Mouse (Mus musculus) cerebellum, adult 9-10 months (tissue): ENCODE measurements around the gene Gm9970.
A peak's percentile ranks its signal among the peaks of the same experiment; 100 is the strongest.
"Not testable (repeated sequence)": the region's sequence is repeated elsewhere in the genome, so short reads cannot be mapped to it uniquely, and the experiment has no call there.

Experiments used
- DNase-seq: peaks from one replicate; pipeline ENCODE4 v3.0.0; 2022

Gm9970 gene

GRCm38 (mm10) chr5:31221304-31221945 lies 19.6 kb downstream of the Gm9970 start:
- peak; percentile 49 for DNase-seq

GRCm38 (mm10) chr5:31220448-31221303 lies 20.4 kb downstream of the Gm9970 start, which contains the start of gene Ppm1g:
Gene Ppm1g (minus strand): TSS chr5:31220687.
- DNase-seq, result peak; percentile 93

GRCm38 (mm10) chr5:31219911-31220447 lies 21.1 kb downstream of the Gm9970 start:
- no peak for DNase-seq

GRCm38 (mm10) chr5:31219474-31219873 lies 21.6 kb downstream of the Gm9970 start:
- DNase-seq, result no peak

GRCm38 (mm10) chr5:31219070-31219469 lies 22.0 kb downstream of the Gm9970 start:
- peak; percentile 32 for DNase-seq

- no peak for DNase-seq
Observed at GRCm38 (mm10) chr5:31218294-31218693, 22.7 kb downstream of the Gm9970 start.

- not testable (repeated sequence) for DNase-seq
Observed at GRCm38 (mm10) chr5:31216554-31216953, 24.5 kb downstream of the Gm9970 start.

- DNase-seq, result no peak
Observed at GRCm38 (mm10) chr5:31204421-31204820, 36.6 kb downstream of the Gm9970 start.

GRCm38 (mm10) chr5:31203866-31204265 lies 37.2 kb downstream of the Gm9970 start:
- no peak for DNase-seq

- no peak for DNase-seq
Observed at GRCm38 (mm10) chr5:31202933-31203332, 38.1 kb downstream of the Gm9970 start.

GRCm38 (mm10) chr5:31201742-31202590 lies 39.1 kb downstream of the Gm9970 start, which contains the start of gene Zfp513:
Gene Zfp513 (minus strand): TSS chr5:31202303.
- DNase-seq, result peak; percentile 98

- no peak for DNase-seq
Observed at GRCm38 (mm10) chr5:31201042-31201741, 39.8 kb downstream of the Gm9970 start.

GRCm38 (mm10) chr5:31200327-31200768 lies 40.7 kb downstream of the Gm9970 start:
- DNase-seq, result no peak

- no peak for DNase-seq
Observed at GRCm38 (mm10) chr5:31199893-31200292, 41.1 kb downstream of the Gm9970 start.

- DNase-seq, result no peak
Observed at GRCm38 (mm10) chr5:31199321-31199892, 41.6 kb downstream of the Gm9970 start.

- no peak for DNase-seq
Observed at GRCm38 (mm10) chr5:31198616-31199320, 42.3 kb downstream of the Gm9970 start.

GRCm38 (mm10) chr5:31198170-31198569 lies 42.9 kb downstream of the Gm9970 start:
- DNase-seq, result no peak

- DNase-seq, result no peak
Observed at GRCm38 (mm10) chr5:31197072-31197471, 44.0 kb downstream of the Gm9970 start.

GRCm38 (mm10) chr5:31196207-31196606 lies 44.8 kb downstream of the Gm9970 start:
- DNase-seq, result no peak

- DNase-seq, result no peak
Observed at GRCm38 (mm10) chr5:31195671-31196070, 45.4 kb downstream of the Gm9970 start.
